Mouse (Mus musculus) liver, postnatal 0 days (tissue): ENCODE measurements around the gene Dhx8.

ENCODE experiments used
- CTCF ChIP-seq: sonication (generic); IDR thresholded peaks from 2 replicates; pipeline ENCODE4 v1.5.1; 2016; ENCODE audit warnings: antibody characterized with exemption, low read depth
- EP300 ChIP-seq: IDR thresholded peaks from 2 replicates; pipeline ENCODE4 v1.6.1; 2016; ENCODE audit warnings: antibody characterized with exemption, low read depth, mild to moderate bottlenecking

- TF ChIP-seq CTCF (no peak), EP300 (no peak)
Measured at GRCm38 (mm10) chr11:101699991-101700390, 32.7 kb upstream of the Dhx8 start.
